In genomic region chr16:91649246-91649645, GRCm38 (mm10) we compare ENCODE assay signal across 8 mouse cellular contexts. TPM values are rescaled to one million over a fixed set of nuclear protein-coding genes. Genes with fewer than 3 reads are reported as not detected.
DNase-seq lines count a peak whose midpoint lies in the region; ATAC-seq lines count a peak whose summit lies in the region.

No protein-coding gene starts in this region.

- peak overlapping the region; percentile 19 to 84; a peak in 3 of 4 replicates for H3K4me3 ChIP-seq in heart, embryonic 14.5 days (ENCODE audit: control insufficient read depth in 1 of 2, insufficient read depth in 1 of 2, low read depth in 1 of 2, low read length in 2 of 2)
- peak overlapping the region; percentile 73 for H3K4me3 ChIP-seq in hindbrain, embryonic 13.5 days
- peak overlapping the region; percentile 74 for H3K4me3 ChIP-seq in midbrain, embryonic 13.5 days (replicated peaks)

- 57% methylated on average over 3 of the region's 3 CpGs for WGBS in heart, embryonic 14.5 days
- WGBS in hindbrain, embryonic 13.5 days = 66% methylated on average over 3 of the region's 3 CpGs
- WGBS in midbrain, embryonic 13.5 days = 51% methylated on average over 3 of the region's 3 CpGs

- ATAC-seq in heart, embryonic 14.5 days (ENCODE audit: insufficient number of reproducible peaks, insufficient read depth, low FRiP score, low read depth) = no peak
- ATAC-seq in hindbrain, embryonic 13.5 days (ENCODE audit: low FRiP score) = no peak
- no peak for ATAC-seq in midbrain, embryonic 13.5 days
- ATAC-seq in erythroid progenitor cell, adult 5-6 weeks (replicated peaks; ENCODE audit: low FRiP score, poor library complexity, severe bottlenecking) = no peak

- peak overlapping the region; percentile 74 for H3K4me2 ChIP-seq in heart, embryonic 14.5 days (ENCODE audit: low read length)
- H3K4me2 ChIP-seq in hindbrain, embryonic 13.5 days = peak overlapping the region; percentile 92
- peak overlapping the region; percentile 88 for H3K4me2 ChIP-seq in midbrain, embryonic 13.5 days (replicated peaks)

- H3K9ac ChIP-seq in heart, embryonic 14.5 days (ENCODE audit: low read length) = peak overlapping the region; percentile 97
- peak overlapping the region; percentile 62 for H3K9ac ChIP-seq in hindbrain, embryonic 13.5 days
- peak overlapping the region; percentile 59 for H3K9ac ChIP-seq in midbrain, embryonic 13.5 days (replicated peaks)

- no peak for DNase-seq in heart, adult 8-10 months (ENCODE audit: low spot score)
- DNase-seq in adipocyte (ENCODE audit: low spot score) = peak; percentile 25
- no peak for DNase-seq in cerebellum, postnatal 14 days
- no peak for DNase-seq in right cerebral cortex, postnatal 25 days

- H3K27me3 ChIP-seq in heart, embryonic 14.5 days (ENCODE audit: control insufficient read depth, insufficient read depth, low read length) = no peaks in the 10 kb centered on the region
- no peaks in the 10 kb centered on the region for H3K27me3 ChIP-seq in hindbrain, embryonic 13.5 days
- H3K27me3 ChIP-seq in midbrain, embryonic 13.5 days = no peaks in the 10 kb centered on the region

- peaks cover 27% of the 10 kb centered on the region for H3K36me3 ChIP-seq in heart, embryonic 14.5 days (ENCODE audit: control insufficient read depth, insufficient read depth, low read length)
- peaks cover 16% of the 10 kb centered on the region for H3K36me3 ChIP-seq in hindbrain, embryonic 13.5 days
- H3K36me3 ChIP-seq in midbrain, embryonic 13.5 days = peaks cover 20% of the 10 kb centered on the region

- peaks cover 2 to 9% of the 10 kb centered on the region in 2 experiments for H3K4me1 ChIP-seq in heart, embryonic 14.5 days (ENCODE audit: control insufficient read depth in 2 of 2, insufficient read depth in 2 of 2, low read length in 2 of 2)
- peaks cover 25% of the 10 kb centered on the region for H3K4me1 ChIP-seq in hindbrain, embryonic 13.5 days (replicated peaks)
- H3K4me1 ChIP-seq in midbrain, embryonic 13.5 days (replicated peaks) = peaks cover 36% of the 10 kb centered on the region

- H3K27ac ChIP-seq in heart, embryonic 14.5 days (replicated peaks in 1 of 2; ENCODE audit: control insufficient read depth in 1 of 2, insufficient read depth in 1 of 2, low read depth in 2 of 2, low read length in 2 of 2) = no peak overlapping the region
- no peak overlapping the region for H3K27ac ChIP-seq in hindbrain, embryonic 13.5 days
- no peak overlapping the region for H3K27ac ChIP-seq in midbrain, embryonic 13.5 days

- no peaks in the 10 kb centered on the region for H3K9me3 ChIP-seq in heart, embryonic 14.5 days (ENCODE audit: control insufficient read depth, low read length)
- no peaks in the 10 kb centered on the region for H3K9me3 ChIP-seq in hindbrain, embryonic 13.5 days
- H3K9me3 ChIP-seq in midbrain, embryonic 13.5 days = no peaks in the 10 kb centered on the region

RNA-seq across cellular contexts. Expression of gene Son, which starts 1.9 kb away (rescaled TPM):
- 102 and 108 TPM in 2 replicates for polyA plus RNA-seq in heart, embryonic 14.5 days (2014; fragmentation: Nextera tagmentation; extraction: Ambion mirVana)
- 100 to 1,000 TPM; 119 to 148 (median 131) TPM for total RNA-seq in heart, adult 8-10 months (2022)
- polyA plus RNA-seq in hindbrain, embryonic 13.5 days (2015; fragmentation: Nextera tagmentation; extraction: Ambion mirVana) = 138 and 140 TPM in 2 replicates
- 146 and 159 TPM in 2 replicates for polyA plus RNA-seq in midbrain, embryonic 13.5 days (2015; fragmentation: Nextera tagmentation; extraction: Ambion mirVana)
- 365 and 449 TPM in 2 replicates for total RNA-seq in erythroid progenitor cell, adult 5-6 weeks (2015; ENCODE audit: low replicate concordance)
- 237 and 325 TPM in 2 replicates for total RNA-seq in erythroid progenitor cell, adult 5-6 weeks (2017; ENCODE audit: low replicate concordance)

RNA-seq across cellular contexts. Expression of gene Gart, which starts 2.5 kb away (rescaled TPM):
- polyA plus RNA-seq in heart, embryonic 14.5 days (2014; fragmentation: Nextera tagmentation; extraction: Ambion mirVana) = 56.2 and 62.8 TPM in 2 replicates
- total RNA-seq in heart, adult 8-10 months (2022) = 10 to 100 TPM; 72.7 to 86.8 (median 73.1) TPM
- 62.9 and 67.3 TPM in 2 replicates for polyA plus RNA-seq in hindbrain, embryonic 13.5 days (2015; fragmentation: Nextera tagmentation; extraction: Ambion mirVana)
- 72.3 and 73.7 TPM in 2 replicates for polyA plus RNA-seq in midbrain, embryonic 13.5 days (2015; fragmentation: Nextera tagmentation; extraction: Ambion mirVana)
- 47.9 and 60.8 TPM in 2 replicates for total RNA-seq in erythroid progenitor cell, adult 5-6 weeks (2015; ENCODE audit: low replicate concordance)
- 48.5 and 63.1 TPM in 2 replicates for total RNA-seq in erythroid progenitor cell, adult 5-6 weeks (2017; ENCODE audit: low replicate concordance)

RNA-seq across cellular contexts. Expression of gene Dnajc28, which starts 30.4 kb away (rescaled TPM):
- 5.8 and 6.5 TPM in 2 replicates for polyA plus RNA-seq in heart, embryonic 14.5 days (2014; fragmentation: Nextera tagmentation; extraction: Ambion mirVana)
- 10 to 100 TPM; 34.1 to 41.5 (median 39.8) TPM for total RNA-seq in heart, adult 8-10 months (2022)
- polyA plus RNA-seq in hindbrain, embryonic 13.5 days (2015; fragmentation: Nextera tagmentation; extraction: Ambion mirVana) = 5.2 and 7.0 TPM in 2 replicates
- polyA plus RNA-seq in midbrain, embryonic 13.5 days (2015; fragmentation: Nextera tagmentation; extraction: Ambion mirVana) = 7.2 and 8.0 TPM in 2 replicates
- total RNA-seq in erythroid progenitor cell, adult 5-6 weeks (2015; ENCODE audit: low replicate concordance) = 1.3 and 2.2 TPM in 2 replicates
- total RNA-seq in erythroid progenitor cell, adult 5-6 weeks (2017; ENCODE audit: low replicate concordance) = 3.1 and 3.5 TPM in 2 replicates

RNA-seq across cellular contexts. Expression of gene Donson, which starts 39.3 kb away (rescaled TPM):
- 12.3 and 15.2 TPM in 2 replicates for polyA plus RNA-seq in heart, embryonic 14.5 days (2014; fragmentation: Nextera tagmentation; extraction: Ambion mirVana)
- total RNA-seq in heart, adult 8-10 months (2022) = 1 to 10 TPM; 2.9 to 6.0 (median 3.5) TPM
- 18.8 and 21.0 TPM in 2 replicates for polyA plus RNA-seq in hindbrain, embryonic 13.5 days (2015; fragmentation: Nextera tagmentation; extraction: Ambion mirVana)
- 21.9 and 26.9 TPM in 2 replicates for polyA plus RNA-seq in midbrain, embryonic 13.5 days (2015; fragmentation: Nextera tagmentation; extraction: Ambion mirVana)
- 97.3 and 123 TPM in 2 replicates for total RNA-seq in erythroid progenitor cell, adult 5-6 weeks (2015; ENCODE audit: low replicate concordance)
- total RNA-seq in erythroid progenitor cell, adult 5-6 weeks (2017; ENCODE audit: low replicate concordance) = 212 and 232 TPM in 2 replicates

RNA-seq across cellular contexts. Expression of gene Tmem50b, which starts 51.6 kb away (rescaled TPM):
- polyA plus RNA-seq in heart, embryonic 14.5 days (2014; fragmentation: Nextera tagmentation; extraction: Ambion mirVana) = 60.5 and 67.5 TPM in 2 replicates
- 10 to 100 TPM; 49.1 to 56.7 (median 50.9) TPM for total RNA-seq in heart, adult 8-10 months (2022)
- polyA plus RNA-seq in hindbrain, embryonic 13.5 days (2015; fragmentation: Nextera tagmentation; extraction: Ambion mirVana) = 69.1 and 69.5 TPM in 2 replicates
- polyA plus RNA-seq in midbrain, embryonic 13.5 days (2015; fragmentation: Nextera tagmentation; extraction: Ambion mirVana) = 50.5 and 55.1 TPM in 2 replicates
- 19.8 and 22.2 TPM in 2 replicates for total RNA-seq in erythroid progenitor cell, adult 5-6 weeks (2015; ENCODE audit: low replicate concordance)
- 9.2 and 10.7 TPM in 2 replicates for total RNA-seq in erythroid progenitor cell, adult 5-6 weeks (2017; ENCODE audit: low replicate concordance)
